Mouse (Mus musculus): ENCODE results near the gene Gdpd5. TPM values are rescaled to one million over a fixed set of nuclear protein-coding genes. Genes with fewer than 3 reads are reported as not detected.
"Not testable (repeated sequence)": the region's sequence is repeated elsewhere in the genome, so short reads cannot be mapped to it uniquely, and the experiment has no call there.

Gene Gdpd5
- polyA plus RNA-seq, 1 experiment from 2014 or later = 59.8 TPM

GRCm38 (mm10) chr7:99500655-99501054 lies 119.4 kb downstream of the Gdpd5 start:
- Histone ChIP-seq H3K9ac (no peak overlapping the region), H3K4me1 (replicated peaks) (no peaks in the 10 kb centered on the region), H3K36me3 (no peaks in the 10 kb centered on the region), H3K27me3 (no peaks in the 10 kb centered on the region), H3K9me3 (no peaks in the 10 kb centered on the region), H3K4me3 (no peak overlapping the region), H3K4me2 (no peak overlapping the region), H3K27ac (replicated peaks) (no peak overlapping the region)
- WGBS = 23% methylated on average over 5 of the region's 5 CpGs
- peak; percentile 15; the same call in 1 of the 2 replicates for ATAC-seq (ENCODE audit: low read depth)

GRCm38 (mm10) chr7:99501148-99501547 lies 119.9 kb downstream of the Gdpd5 start:
- Histone ChIP-seq H3K9me3 (no peaks in the 10 kb centered on the region), H3K36me3 (no peaks in the 10 kb centered on the region), H3K9ac (no peak overlapping the region), H3K4me2 (no peak overlapping the region), H3K4me3 (no peak overlapping the region), H3K4me1 (replicated peaks) (no peaks in the 10 kb centered on the region), H3K27me3 (no peaks in the 10 kb centered on the region), H3K27ac (replicated peaks) (no peak overlapping the region)
- no peak for ATAC-seq (ENCODE audit: low read depth)
- WGBS = 42% methylated on average over 1 of the region's 1 CpGs

- no peak overlapping the region for H3K4me3 ChIP-seq
- no peak for ATAC-seq (ENCODE audit: low read depth)
- no peak overlapping the region for H3K4me2 ChIP-seq
- no peak overlapping the region for H3K9ac ChIP-seq
- no peaks in the 10 kb centered on the region for H3K36me3 ChIP-seq
- no peaks in the 10 kb centered on the region for H3K4me1 ChIP-seq (replicated peaks)
- H3K9me3 ChIP-seq = no peaks in the 10 kb centered on the region
- H3K27ac ChIP-seq (replicated peaks) = no peak overlapping the region
- no peaks in the 10 kb centered on the region for H3K27me3 ChIP-seq
Measured at GRCm38 (mm10) chr7:99504556-99504955, 123.3 kb downstream of the Gdpd5 start.

GRCm38 (mm10) chr7:99508187-99508586 lies 127.0 kb downstream of the Gdpd5 start:
- H3K4me1 ChIP-seq (replicated peaks) = peaks cover 12% of the 10 kb centered on the region
- not testable (repeated sequence) for H3K4me3 ChIP-seq; H3K9ac ChIP-seq; H3K4me2 ChIP-seq; ATAC-seq (ENCODE audit: low read depth); H3K27ac ChIP-seq (replicated peaks); H3K27me3 ChIP-seq; H3K36me3 ChIP-seq; H3K9me3 ChIP-seq
- WGBS = 36% methylated on average over 2 of the region's 2 CpGs

GRCm38 (mm10) chr7:99510087-99510501 lies 128.9 kb downstream of the Gdpd5 start:
- peak; percentile 79 for ATAC-seq (ENCODE audit: low read depth)
- WGBS = 9% methylated on average over 8 of the region's 8 CpGs
- Histone ChIP-seq H3K9ac (no peak overlapping the region), H3K9me3 (no peaks in the 10 kb centered on the region), H3K27me3 (no peaks in the 10 kb centered on the region), H3K4me2 (peak overlapping the region; percentile 31), H3K27ac (replicated peaks) (peak overlapping the region; percentile 35; the same call in 1 of the 2 replicates), H3K36me3 (no peaks in the 10 kb centered on the region), H3K4me1 (replicated peaks) (peaks cover 12% of the 10 kb centered on the region), H3K4me3 (no peak overlapping the region)

Other genes with a start within 250 kb of the Gdpd5 start
- gene Uvrag, start 240.3 kb upstream of the Gdpd5 start, polyA plus RNA-seq (2015; fragmentation: Nextera tagmentation; extraction: Ambion mirVana) = 15.8 and 16.6 TPM in 2 replicates
- 14.2 and 15.7 TPM in 2 replicates for gene Dgat2, start 198.7 kb upstream of the Gdpd5 start, polyA plus RNA-seq (2015; fragmentation: Nextera tagmentation; extraction: Ambion mirVana)
- 2.1 and 2.8 TPM in 2 replicates for gene Mogat2, start 142.8 kb upstream of the Gdpd5 start, polyA plus RNA-seq (2015; fragmentation: Nextera tagmentation; extraction: Ambion mirVana)
- 105 and 111 TPM in 2 replicates for gene Map6, start 114.0 kb upstream of the Gdpd5 start, polyA plus RNA-seq (2015; fragmentation: Nextera tagmentation; extraction: Ambion mirVana)
- gene Serpinh1, start 28.2 kb upstream of the Gdpd5 start, polyA plus RNA-seq (2015; fragmentation: Nextera tagmentation; extraction: Ambion mirVana) = 462 and 484 TPM in 2 replicates
- 13.4 and 16.9 TPM in 2 replicates for gene Klhl35, start 84.6 kb downstream of the Gdpd5 start, polyA plus RNA-seq (2015; fragmentation: Nextera tagmentation; extraction: Ambion mirVana)
- gene Rps3, start 102.3 kb downstream of the Gdpd5 start, polyA plus RNA-seq (2015; fragmentation: Nextera tagmentation; extraction: Ambion mirVana) = 514 and 540 TPM in 2 replicates
- gene Arrb1, start 154.1 kb downstream of the Gdpd5 start, polyA plus RNA-seq (2015; fragmentation: Nextera tagmentation; extraction: Ambion mirVana) = 15.9 and 16.2 TPM in 2 replicates
- 2.2 and 3.8 TPM in 2 replicates for gene Tpbgl, start 245.7 kb downstream of the Gdpd5 start, polyA plus RNA-seq (2015; fragmentation: Nextera tagmentation; extraction: Ambion mirVana)